Mouse (Mus musculus) frontal cortex, postnatal 10 days (tissue): Measurements from ENCODE around the gene Tcl1b5.

Experiments
- DNase-seq, 2 experiments: peaks; one replicate each; pipeline ENCODE4 v3.0.0; 2022; ENCODE audit warnings: low spot score in 2 of 2, mixed read lengths in 1 of 2

Gene Tcl1b5

GRCm38 (mm10) chr12:105208441-105208840, 32.3 kb downstream of the Tcl1b5 start:
- DNase-seq: no peak

- no peak for DNase-seq
Observed at GRCm38 (mm10) chr12:105209231-105209630, 33.1 kb downstream of the Tcl1b5 start.

DNA sequence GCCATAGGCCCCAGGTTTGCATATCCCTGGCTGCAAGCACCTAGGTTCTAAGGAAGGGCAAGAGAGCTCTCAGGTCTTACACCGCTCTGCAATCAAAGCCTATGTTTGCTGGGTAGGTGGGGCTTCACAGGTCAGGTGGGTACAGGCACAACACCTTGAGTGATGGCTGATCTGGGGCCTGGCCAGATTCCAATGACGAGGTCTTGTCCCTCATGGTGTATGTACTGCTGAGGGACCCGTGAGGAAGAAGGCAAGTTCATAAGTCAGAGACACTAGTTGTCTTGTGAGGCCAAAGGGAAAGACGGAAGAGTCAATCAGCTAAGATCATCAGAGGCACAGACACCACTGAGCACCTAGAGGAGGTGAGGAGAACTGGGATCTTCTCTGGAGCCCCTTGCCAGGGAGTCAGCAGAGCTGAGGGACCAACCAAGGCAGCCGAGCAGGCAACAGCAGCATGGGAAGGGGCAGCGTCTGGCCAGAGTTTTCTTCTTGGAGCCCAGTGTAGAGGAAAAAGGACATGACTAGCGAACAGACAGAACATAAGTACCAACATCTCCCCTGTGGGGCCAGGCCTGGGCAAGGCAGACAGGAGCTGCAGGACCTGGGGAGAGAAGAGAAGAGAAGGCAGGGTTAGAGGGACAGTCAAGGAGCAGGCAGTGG, 41.1 kb downstream of the Tcl1b5 start:
- DNase-seq: no peak

GRCm38 (mm10) chr12:105222601-105223319, 46.6 kb downstream of the Tcl1b5 start, which contains the start of gene Tcl1:
Tcl1 (minus strand) TSS chr12:105222793.
- DNase-seq: no peak

DNA sequence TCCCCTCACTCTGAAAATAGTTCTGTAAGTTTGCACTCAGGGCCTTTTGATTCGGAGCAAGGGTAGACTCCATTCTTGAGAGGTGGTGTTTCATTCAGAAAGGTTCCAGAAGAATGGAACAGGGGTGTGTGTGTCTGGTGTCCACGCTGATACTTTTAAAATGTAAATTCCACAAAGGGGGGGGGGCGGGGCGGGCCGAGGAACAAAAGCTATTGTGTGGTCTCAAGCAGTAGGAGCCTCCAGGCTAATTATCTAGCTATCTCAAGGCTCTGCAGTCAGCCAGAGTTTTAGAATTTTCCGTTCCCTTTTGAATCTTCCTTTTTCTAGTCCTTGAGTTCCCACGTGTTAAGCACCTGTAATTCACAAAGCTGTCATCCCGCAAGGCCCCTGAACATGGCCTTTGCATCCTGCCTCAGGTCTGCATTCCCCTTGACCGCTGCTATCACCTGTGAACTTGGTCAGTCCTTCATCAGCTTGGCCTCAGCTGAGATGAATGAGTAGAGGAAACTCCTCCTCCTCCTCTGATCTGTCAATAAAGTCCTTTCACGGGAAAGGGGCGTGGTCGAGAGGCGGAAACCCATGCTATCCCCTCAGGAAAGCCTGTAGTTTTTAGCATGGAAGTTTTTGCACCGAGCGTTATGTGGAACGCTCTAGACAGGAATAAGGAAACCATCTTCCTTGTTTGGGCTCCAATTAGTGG, 48.6 kb downstream of the Tcl1b5 start:
- DNase-seq: no peak
